Mouse (Mus musculus): Measurements from ENCODE around the gene Thpo. TPM values are rescaled to one million over a fixed set of nuclear protein-coding genes. Genes with fewer than 3 reads are reported as not detected.

Gene Thpo
- total RNA-seq, 1 experiment from 2014 or later: not detected

GRCm38 (mm10) chr16:20731688-20732087 is 2.6 kb downstream of the Thpo start:
- no peak for ATAC-seq (replicated peaks in 1 of 2; ENCODE audit: insufficient read depth in 1 of 2, low FRiP score in 2 of 2, low TSS enrichment in 1 of 2, low read depth in 1 of 2, poor library complexity in 2 of 2, severe bottlenecking in 2 of 2)

GRCm38 (mm10) chr16:20730293-20730711 is 4.0 kb downstream of the Thpo start:
- ATAC-seq (replicated peaks in 1 of 2; ENCODE audit: insufficient read depth in 1 of 2, low FRiP score in 2 of 2, low TSS enrichment in 1 of 2, low read depth in 1 of 2, poor library complexity in 2 of 2, severe bottlenecking in 2 of 2): no peak

GRCm38 (mm10) chr16:20726384-20726783 is 7.9 kb downstream of the Thpo start:
- no peak for ATAC-seq (replicated peaks in 1 of 2; ENCODE audit: insufficient read depth in 1 of 2, low FRiP score in 2 of 2, low TSS enrichment in 1 of 2, low read depth in 1 of 2, poor library complexity in 2 of 2, severe bottlenecking in 2 of 2)

- no peak for ATAC-seq (replicated peaks in 1 of 2; ENCODE audit: insufficient read depth in 1 of 2, low FRiP score in 2 of 2, low TSS enrichment in 1 of 2, low read depth in 1 of 2, poor library complexity in 2 of 2, severe bottlenecking in 2 of 2)
Measured at GRCm38 (mm10) chr16:20725750-20726149, 8.6 kb downstream of the Thpo start.

- no peak for ATAC-seq (replicated peaks in 1 of 2; ENCODE audit: insufficient read depth in 1 of 2, low FRiP score in 2 of 2, low TSS enrichment in 1 of 2, low read depth in 1 of 2, poor library complexity in 2 of 2, severe bottlenecking in 2 of 2)
Measured at GRCm38 (mm10) chr16:20725321-20725720, 9.0 kb downstream of the Thpo start.

GRCm38 (mm10) chr16:20724338-20724748 is 10.0 kb downstream of the Thpo start:
- peak; percentile 86 to 94 for ATAC-seq (replicated peaks in 1 of 2; ENCODE audit: insufficient read depth in 1 of 2, low FRiP score in 2 of 2, low TSS enrichment in 1 of 2, low read depth in 1 of 2, poor library complexity in 2 of 2, severe bottlenecking in 2 of 2)

GRCm38 (mm10) chr16:20723247-20723646 is 11.1 kb downstream of the Thpo start:
- no peak for ATAC-seq (replicated peaks in 1 of 2; ENCODE audit: insufficient read depth in 1 of 2, low FRiP score in 2 of 2, low TSS enrichment in 1 of 2, low read depth in 1 of 2, poor library complexity in 2 of 2, severe bottlenecking in 2 of 2)

- no peak for ATAC-seq (replicated peaks in 1 of 2; ENCODE audit: insufficient read depth in 1 of 2, low FRiP score in 2 of 2, low TSS enrichment in 1 of 2, low read depth in 1 of 2, poor library complexity in 2 of 2, severe bottlenecking in 2 of 2)
Measured at GRCm38 (mm10) chr16:20722736-20723135, 11.6 kb downstream of the Thpo start.

GRCm38 (mm10) chr16:20721808-20722207 is 12.5 kb downstream of the Thpo start:
- no peak for ATAC-seq (replicated peaks in 1 of 2; ENCODE audit: insufficient read depth in 1 of 2, low FRiP score in 2 of 2, low TSS enrichment in 1 of 2, low read depth in 1 of 2, poor library complexity in 2 of 2, severe bottlenecking in 2 of 2)

- ATAC-seq (replicated peaks in 1 of 2; ENCODE audit: insufficient read depth in 1 of 2, low FRiP score in 2 of 2, low TSS enrichment in 1 of 2, low read depth in 1 of 2, poor library complexity in 2 of 2, severe bottlenecking in 2 of 2): peak in 1 of 2 experiments; percentile 27; a peak in 3 of 4 replicates
Measured at GRCm38 (mm10) chr16:20717978-20718670, 16.2 kb downstream of the Thpo start.

- peak; percentile 83 to 91 for ATAC-seq (replicated peaks in 1 of 2; ENCODE audit: insufficient read depth in 1 of 2, low FRiP score in 2 of 2, low TSS enrichment in 1 of 2, low read depth in 1 of 2, poor library complexity in 2 of 2, severe bottlenecking in 2 of 2)
Measured at GRCm38 (mm10) chr16:20717181-20717977, 16.9 kb downstream of the Thpo start, which contains the start of the genes Polr2h and Clcn2. Gene Polr2h (plus strand): TSS chr16:20717665. Gene Clcn2 (minus strand): TSS chr16:20717746.

GRCm38 (mm10) chr16:20716841-20717180 is 17.5 kb downstream of the Thpo start:
- no peak for ATAC-seq (replicated peaks in 1 of 2; ENCODE audit: insufficient read depth in 1 of 2, low FRiP score in 2 of 2, low TSS enrichment in 1 of 2, low read depth in 1 of 2, poor library complexity in 2 of 2, severe bottlenecking in 2 of 2)

- ATAC-seq (replicated peaks in 1 of 2; ENCODE audit: insufficient read depth in 1 of 2, low FRiP score in 2 of 2, low TSS enrichment in 1 of 2, low read depth in 1 of 2, poor library complexity in 2 of 2, severe bottlenecking in 2 of 2): no peak
Measured at GRCm38 (mm10) chr16:20715976-20716840, 18.1 kb downstream of the Thpo start.

- ATAC-seq (replicated peaks in 1 of 2; ENCODE audit: insufficient read depth in 1 of 2, low FRiP score in 2 of 2, low TSS enrichment in 1 of 2, low read depth in 1 of 2, poor library complexity in 2 of 2, severe bottlenecking in 2 of 2): no peak
Measured at GRCm38 (mm10) chr16:20715566-20715965, 18.7 kb downstream of the Thpo start.

GRCm38 (mm10) chr16:20715161-20715560 is 19.1 kb downstream of the Thpo start:
- ATAC-seq (replicated peaks in 1 of 2; ENCODE audit: insufficient read depth in 1 of 2, low FRiP score in 2 of 2, low TSS enrichment in 1 of 2, low read depth in 1 of 2, poor library complexity in 2 of 2, severe bottlenecking in 2 of 2): no peak

- ATAC-seq (replicated peaks in 1 of 2; ENCODE audit: insufficient read depth in 1 of 2, low FRiP score in 2 of 2, low TSS enrichment in 1 of 2, low read depth in 1 of 2, poor library complexity in 2 of 2, severe bottlenecking in 2 of 2): no peak
Measured at GRCm38 (mm10) chr16:20714307-20715080, 19.8 kb downstream of the Thpo start.

GRCm38 (mm10) chr16:20712889-20713288 is 21.4 kb downstream of the Thpo start:
- ATAC-seq (replicated peaks in 1 of 2; ENCODE audit: insufficient read depth in 1 of 2, low FRiP score in 2 of 2, low TSS enrichment in 1 of 2, low read depth in 1 of 2, poor library complexity in 2 of 2, severe bottlenecking in 2 of 2): no peak
